Mouse (Mus musculus) cerebellum, adult 9-10 months (tissue): ENCODE measurements around the gene Cd37.

Experiments
- DNase-seq: peaks from one replicate; pipeline ENCODE4 v3.0.0; 2022

Gene Cd37

GRCm38 (mm10) chr7:45198435-45198834 is 40.5 kb downstream of the Cd37 start:
- peak; percentile 95 for DNase-seq

- no peak for DNase-seq
Observed at GRCm38 (mm10) chr7:45196994-45197393, 41.9 kb downstream of the Cd37 start.

- DNase-seq: peak; percentile 51
Observed at GRCm38 (mm10) chr7:45196176-45196535, 42.8 kb downstream of the Cd37 start.

GRCm38 (mm10) chr7:45195341-45196175 is 43.4 kb downstream of the Cd37 start:
- DNase-seq: peak; percentile 75

- DNase-seq: peak; percentile 77
Observed at GRCm38 (mm10) chr7:45193871-45194785, 44.8 kb downstream of the Cd37 start.

- peak; percentile 79 for DNase-seq
Observed at GRCm38 (mm10) chr7:45193406-45193805, 45.5 kb downstream of the Cd37 start.

- peak; percentile 56 for DNase-seq
Observed at GRCm38 (mm10) chr7:45192585-45193310, 46.2 kb downstream of the Cd37 start.

GRCm38 (mm10) chr7:45191803-45192363 is 47.0 kb downstream of the Cd37 start:
- peak; percentile 90 for DNase-seq

- no peak for DNase-seq
Observed at GRCm38 (mm10) chr7:45191161-45191560, 47.8 kb downstream of the Cd37 start.

- DNase-seq: no peak
Observed at GRCm38 (mm10) chr7:45190186-45190585, 48.7 kb downstream of the Cd37 start.

GRCm38 (mm10) chr7:45189600-45189999 is 49.3 kb downstream of the Cd37 start:
- no peak for DNase-seq

GRCm38 (mm10) chr7:45185921-45186320 is 53.0 kb downstream of the Cd37 start:
- no peak for DNase-seq

GRCm38 (mm10) chr7:45183672-45184071 is 55.2 kb downstream of the Cd37 start:
- DNase-seq: no peak
